Mouse (Mus musculus) liver, embryonic 15.5 days (tissue): Measurements from ENCODE around the gene Epn3. TPM values are rescaled to one million over a fixed set of nuclear protein-coding genes. Genes with fewer than 3 reads are reported as not detected.

ENCODE experiments used
- ATAC-seq: fragments of 200-750 bp; cut with Nextera tagmentation; 2 replicates; pipeline ENCODE4 v1.8.0; 2017; ENCODE audit warnings: moderate number of reproducible peaks, mild to moderate bottlenecking, moderate library complexity; ENCODE audit not compliant: insufficient read depth
- H3K27ac ChIP-seq: fragments of 300-500 bp; sonication (generic); replicated peaks from 2 replicates; pipeline ENCODE4 v1.5.1; 2015; ENCODE audit warnings: mild to moderate bottlenecking, inconsistent platforms
- H3K27me3 ChIP-seq: fragments of 300-500 bp; sonication (generic); 2 replicates; pipeline ENCODE4 v1.6.1; 2015; ENCODE audit warnings: mild to moderate bottlenecking, inconsistent platforms
- H3K36me3 ChIP-seq: fragments of 300-500 bp; sonication (generic); replicated peaks from 2 replicates; pipeline ENCODE4 v1.6.1; 2015; ENCODE audit warnings: moderate library complexity, mild to moderate bottlenecking, inconsistent platforms
- H3K4me1 ChIP-seq: fragments of 300-500 bp; sonication (generic); replicated peaks from 2 replicates; pipeline ENCODE4 v1.6.1; 2015; ENCODE audit warnings: inconsistent platforms
- H3K4me2 ChIP-seq: fragments of 300-500 bp; sonication (generic); 2 replicates; pipeline ENCODE4 v1.6.1; 2015; ENCODE audit warnings: moderate library complexity, mild to moderate bottlenecking, inconsistent platforms
- H3K4me3 ChIP-seq: fragments of 300-500 bp; sonication (generic); replicated peaks from 2 replicates; pipeline ENCODE4 v1.5.1; 2015; ENCODE audit warnings: mild to moderate bottlenecking, inconsistent platforms
- H3K9ac ChIP-seq: fragments of 300-500 bp; sonication (generic); 2 replicates; pipeline ENCODE4 v1.6.1; 2015; ENCODE audit warnings: moderate library complexity, mild to moderate bottlenecking, inconsistent platforms
- H3K9me3 ChIP-seq: fragments of 300-500 bp; sonication (generic); replicated peaks from 2 replicates; pipeline ENCODE4 v1.6.1; 2016; ENCODE audit warnings: inconsistent platforms
- WGBS: fragments of 180-500 bp; shearing (Covaris S2); methylation state at CpG from one replicate; pipeline ENCODE4 v1.1.7; 2015; ENCODE audit warnings: mixed read lengths; ENCODE audit not compliant: insufficient replicate concordance; 5-methylcytosine and 5-hydroxymethylcytosine counted together
- polyA plus RNA-seq: library from polyadenylated mRNA; unstranded; fragments of >200 nt; fragmentation: Nextera tagmentation; extraction: Ambion mirVana; gene quantifications from 2 replicates; pipeline ENCODE4 v1.2.1, GENCODE M21; 2015

The Epn3 gene
- polyA plus RNA-seq, 1 experiment from 2014 or later: 0.09 TPM

GRCm38 (mm10) chr11:94447017-94447416 lies 52.8 kb downstream of the Epn3 start:
- 10% methylated on average over 3 of the region's 3 CpGs for WGBS
- no peak for ATAC-seq

DNA sequence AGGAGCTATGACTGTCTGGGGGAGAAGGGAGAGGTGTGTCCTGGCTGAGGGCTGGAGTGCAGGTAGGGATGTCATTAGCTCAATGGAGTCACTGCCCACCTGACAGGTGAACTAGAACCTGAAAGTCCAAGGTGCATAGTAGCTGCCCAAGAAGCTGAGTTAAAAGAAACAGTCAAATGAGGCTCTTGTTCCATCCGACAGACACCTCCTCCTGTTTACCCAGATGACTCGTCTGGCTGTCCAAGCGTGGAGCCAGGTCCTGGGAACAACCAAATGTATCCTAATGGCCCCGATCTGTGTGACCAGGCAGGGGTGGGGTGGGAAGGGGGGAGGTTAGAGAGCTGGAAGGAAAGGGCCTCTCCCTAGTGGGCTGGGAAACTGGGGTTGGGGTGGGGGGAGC lies 54.5 kb downstream of the Epn3 start:
- WGBS: 54% methylated on average over 4 of the region's 4 CpGs
- Histone ChIP-seq H3K9ac (no peak overlapping the region), H3K36me3 (no peaks in the 10 kb centered on the region), H3K27me3 (peaks cover 58% of the 10 kb centered on the region), H3K4me2 (no peak overlapping the region), H3K4me1 (peaks cover 4% of the 10 kb centered on the region), H3K27ac (no peak overlapping the region), H3K9me3 (no peaks in the 10 kb centered on the region), H3K4me3 (no peak overlapping the region)
- no peak for ATAC-seq

More at GRCm38 (mm10) chr11:94447017-94447416, 52.8 kb downstream of the Epn3 start:
- H3K27ac ChIP-seq: no peak overlapping the region
- H3K9ac ChIP-seq: no peak overlapping the region
- H3K36me3 ChIP-seq: no peaks in the 10 kb centered on the region
- H3K4me2 ChIP-seq: no peak overlapping the region
- H3K4me3 ChIP-seq: no peak overlapping the region
- H3K27me3 ChIP-seq: peaks cover 71% of the 10 kb centered on the region
- peaks cover 4% of the 10 kb centered on the region for H3K4me1 ChIP-seq
- H3K9me3 ChIP-seq: no peaks in the 10 kb centered on the region

GRCm38 (mm10) chr11:94444829-94445228 lies 54.9 kb downstream of the Epn3 start:
- Histone ChIP-seq H3K36me3 (no peaks in the 10 kb centered on the region), H3K9me3 (no peaks in the 10 kb centered on the region), H3K27me3 (peaks cover 56% of the 10 kb centered on the region), H3K27ac (no peak overlapping the region), H3K4me2 (no peak overlapping the region), H3K4me1 (peaks cover 4% of the 10 kb centered on the region), H3K9ac (no peak overlapping the region), H3K4me3 (no peak overlapping the region)
- 64% methylated on average over 5 of the region's 5 CpGs for WGBS
- ATAC-seq: no peak

- H3K36me3 ChIP-seq: no peaks in the 10 kb centered on the region
- no peak for ATAC-seq
- no peak overlapping the region for H3K9ac ChIP-seq
- no peak overlapping the region for H3K27ac ChIP-seq
- H3K4me1 ChIP-seq: no peaks in the 10 kb centered on the region
- H3K4me3 ChIP-seq: no peak overlapping the region
- H3K4me2 ChIP-seq: no peak overlapping the region
- WGBS: 77% methylated on average over 9 of the region's 9 CpGs
- H3K27me3 ChIP-seq: peaks cover 36% of the 10 kb centered on the region
- no peaks in the 10 kb centered on the region for H3K9me3 ChIP-seq
Measured at GRCm38 (mm10) chr11:94441752-94442151, 58.0 kb downstream of the Epn3 start.

DNA sequence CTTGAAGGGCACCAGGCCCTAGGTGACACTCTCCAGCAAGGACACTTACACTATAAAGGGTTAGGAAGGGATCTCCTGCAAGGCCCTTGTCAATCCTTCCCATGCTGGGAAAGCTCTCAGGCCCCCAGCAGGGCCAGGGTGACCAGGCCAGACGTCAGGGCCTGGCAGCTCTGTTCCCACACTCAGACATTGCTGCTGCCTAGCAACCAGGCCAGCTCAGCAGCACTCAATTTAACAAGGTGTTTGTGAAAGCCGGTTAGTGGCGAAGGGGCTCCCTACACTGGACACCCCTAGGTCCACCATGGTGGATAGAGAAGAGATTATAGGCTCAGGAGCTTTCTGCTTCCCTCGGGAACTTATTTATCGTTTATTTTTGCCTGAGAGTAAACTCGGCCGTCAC lies 58.7 kb downstream of the Epn3 start:
- WGBS: 50% methylated on average over 7 of the region's 7 CpGs
- Histone ChIP-seq H3K27ac (no peak overlapping the region), H3K4me2 (no peak overlapping the region), H3K36me3 (no peaks in the 10 kb centered on the region), H3K4me3 (no peak overlapping the region), H3K27me3 (peaks cover 34% of the 10 kb centered on the region), H3K9ac (no peak overlapping the region), H3K4me1 (no peaks in the 10 kb centered on the region), H3K9me3 (no peaks in the 10 kb centered on the region)
- no peak for ATAC-seq

GRCm38 (mm10) chr11:94440421-94440820 lies 59.4 kb downstream of the Epn3 start:
- Histone ChIP-seq H3K27me3 (peaks cover 27% of the 10 kb centered on the region), H3K27ac (no peak overlapping the region), H3K9me3 (no peaks in the 10 kb centered on the region), H3K9ac (no peak overlapping the region), H3K4me1 (no peaks in the 10 kb centered on the region), H3K4me3 (no peak overlapping the region), H3K36me3 (no peaks in the 10 kb centered on the region), H3K4me2 (no peak overlapping the region)
- ATAC-seq: no peak
- 82% methylated on average over 6 of the region's 6 CpGs for WGBS

Other genes with a start within 250 kb of the Epn3 start
- gene Gm21885, start 218.1 kb downstream of the Epn3 start, polyA plus RNA-seq: 0.15 TPM in 1 of 2 replicates, not detected in the other
- 35.5 and 36.8 TPM in 2 replicates for gene Luc7l3, start 178.0 kb downstream of the Epn3 start, polyA plus RNA-seq
- 7.4 and 9.0 TPM in 2 replicates for gene Ankrd40, start 172.0 kb downstream of the Epn3 start, polyA plus RNA-seq
- gene Abcc3, start 107.0 kb downstream of the Epn3 start, polyA plus RNA-seq: 8.4 TPM in 2 replicates
- 2.3 and 2.7 TPM in 2 replicates for gene Cacna1g, start 25.8 kb downstream of the Epn3 start, polyA plus RNA-seq
- not detected in 2 replicates for gene Spata20, start 13.8 kb downstream of the Epn3 start, polyA plus RNA-seq
- gene Mycbpap, start 21.8 kb upstream of the Epn3 start, polyA plus RNA-seq: 0.09 TPM in 1 of 2 replicates, not detected in the other
- gene Rsad1, start 49.3 kb upstream of the Epn3 start, polyA plus RNA-seq: 1.0 and 1.1 TPM in 2 replicates
- gene Chad, start 65.1 kb upstream of the Epn3 start, polyA plus RNA-seq: 0.22 and 0.38 TPM in 2 replicates
- 1.3 and 1.4 TPM in 2 replicates for gene Acsf2, start 101.9 kb upstream of the Epn3 start, polyA plus RNA-seq
- gene Lrrc59, start 129.8 kb upstream of the Epn3 start, polyA plus RNA-seq: 91.3 and 93.2 TPM in 2 replicates
- 54.7 and 59.9 TPM in 2 replicates for gene Mrpl27, start 153.8 kb upstream of the Epn3 start, polyA plus RNA-seq
- 11.0 and 13.6 TPM in 2 replicates for gene Eme1, start 154.0 kb upstream of the Epn3 start, polyA plus RNA-seq
- 2.8 and 3.7 TPM in 2 replicates for gene Xylt2, start 177.5 kb upstream of the Epn3 start, polyA plus RNA-seq
- gene Gm11541, start 204.5 kb upstream of the Epn3 start, polyA plus RNA-seq: not detected in 2 replicates
- gene Cdc34b, start 241.8 kb upstream of the Epn3 start, polyA plus RNA-seq: not detected in 2 replicates